Mouse (Mus musculus) layer of hippocampus, adult 2 months (tissue): ENCODE results near the gene 5430427O19Rik. TPM values are rescaled to one million over a fixed set of nuclear protein-coding genes. Genes with fewer than 3 reads are reported as not detected.
A peak's percentile ranks its signal among the peaks of the same experiment; 100 is the strongest.

Source experiments
- DNase-seq, 2 experiments: peaks; one replicate each; pipeline ENCODE4 v3.0.0; 2022; ENCODE audit warnings: low spot score in 2 of 2
- H3K27ac ChIP-seq: fragments of 200-600 bp; 2 replicates; pipeline ENCODE4 v1.8.1; 2022
- H3K4me3 ChIP-seq: fragments of 200-600 bp; 2 replicates; pipeline ENCODE4 v1.8.1; 2022; ENCODE audit warnings: mild to moderate bottlenecking
- CTCF ChIP-seq: fragments of 200-600 bp; conservative IDR thresholded peaks from 2 replicates; pipeline ENCODE4 v1.8.1; 2022; ENCODE audit warnings: antibody characterized with exemption, mild to moderate bottlenecking, moderate library complexity
- long read RNA-seq, 2 experiments: library from polyadenylated mRNA; stranded (forward); transcript quantifications; one replicate each; pipeline ENCODE4 v2.0.0; 2021; ENCODE audit warnings: borderline mapping rate in 2 of 2
- total RNA-seq, 2 experiments: library from RNA; stranded (reverse); gene quantifications; 2 replicates each; pipeline ENCODE4 v1.2.3; 2021

The 5430427O19Rik gene
- total RNA-seq: under 1 TPM; 0.10 to 0.25 TPM
- long read RNA-seq, experiment 1: 0 reads
- long read RNA-seq, experiment 2: 0 reads

DNA sequence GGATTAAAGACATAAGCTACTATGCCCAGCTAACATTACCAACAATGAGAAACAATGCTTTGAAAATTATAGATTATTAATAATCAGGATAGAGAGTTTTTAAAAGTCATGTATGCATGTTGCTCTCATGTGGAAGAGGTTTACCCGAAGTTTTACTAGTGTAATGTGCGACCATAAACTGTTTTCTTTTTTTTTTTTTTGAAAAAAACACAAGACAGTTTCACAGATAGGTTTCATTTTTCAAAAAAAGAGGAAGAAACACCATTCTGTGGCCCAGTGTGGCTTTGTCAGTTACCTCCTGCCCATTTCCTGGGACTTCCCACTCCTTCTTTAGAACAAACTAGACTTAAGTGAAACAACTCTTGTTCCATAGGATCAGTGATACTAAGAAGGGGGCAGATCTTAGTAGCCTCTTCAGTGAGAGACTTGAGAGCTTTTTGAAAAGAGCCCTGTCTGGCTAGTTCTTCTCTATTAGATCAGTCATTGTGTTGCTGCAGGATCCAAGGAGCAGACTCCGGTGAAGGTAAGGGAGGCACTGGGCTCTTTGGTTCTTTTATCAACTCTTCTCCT, at the start of gene 5430427O19Rik:
TSS of gene 5430427O19Rik (plus strand) at position 441 of the 570 bp plus-strand sequence.
- no peak for TF ChIP-seq CTCF
- no peak for DNase-seq
- H3K4me3 ChIP-seq: no peak within 1 kb of the TSS
- H3K27ac ChIP-seq: no peak within 1 kb of the TSS

GRCm38 (mm10) chrX:85827719-85828453, 42.3 kb upstream of the 5430427O19Rik start:
- no peak for TF ChIP-seq CTCF
- peak overlapping the region; percentile 43; the same call in 1 of the 2 replicates for H3K27ac ChIP-seq
- no peak overlapping the region for H3K4me3 ChIP-seq
- no peak for DNase-seq

DNA sequence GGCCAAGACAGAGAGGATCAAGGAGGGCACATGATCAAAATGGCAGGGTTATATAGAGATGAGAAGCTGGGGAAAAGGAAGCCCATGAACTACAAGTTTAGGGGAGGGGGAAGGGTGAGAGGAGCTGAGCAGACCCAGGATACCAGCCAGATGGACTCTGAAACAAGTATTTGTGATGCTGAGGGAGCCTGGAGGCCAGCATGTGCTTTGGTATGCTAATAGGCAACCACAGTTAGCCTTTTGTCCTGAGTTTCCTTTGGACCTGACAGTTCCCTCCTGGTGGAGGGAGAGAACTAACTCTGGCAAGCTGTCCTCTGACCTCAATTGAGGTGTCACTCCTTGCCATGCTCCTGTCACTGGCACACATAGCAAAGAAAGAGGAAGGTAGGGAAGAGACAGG, 41.2 kb upstream of the 5430427O19Rik start:
- no peak for TF ChIP-seq CTCF
- DNase-seq: peak in 1 of 2 experiments; percentile 13
- Histone ChIP-seq H3K4me3 (no peak overlapping the region), H3K27ac (peak overlapping the region; percentile 28; the same call in 1 of the 2 replicates)

DNA sequence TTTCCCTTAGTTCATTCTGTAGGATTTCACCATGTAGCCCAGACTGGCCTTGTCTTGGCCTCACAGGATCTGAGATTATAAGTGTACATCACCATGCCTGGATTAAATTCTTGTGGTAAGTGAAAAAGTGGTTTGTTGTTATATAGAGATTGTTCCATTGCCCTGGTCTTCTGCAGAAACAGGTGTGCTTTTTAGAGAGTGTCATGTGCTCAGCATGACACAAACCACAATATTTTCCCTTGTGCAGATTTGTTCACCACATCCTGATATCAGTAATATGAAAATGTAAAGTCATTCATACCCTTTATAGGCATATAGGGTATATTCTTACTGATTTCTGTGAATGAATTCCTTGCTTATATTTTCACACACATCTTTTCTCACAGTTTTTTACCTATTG, 31.0 kb upstream of the 5430427O19Rik start:
- Histone ChIP-seq H3K4me3 (no peak overlapping the region), H3K27ac (no peak overlapping the region)
- no peak for TF ChIP-seq CTCF
- no peak for DNase-seq

DNA sequence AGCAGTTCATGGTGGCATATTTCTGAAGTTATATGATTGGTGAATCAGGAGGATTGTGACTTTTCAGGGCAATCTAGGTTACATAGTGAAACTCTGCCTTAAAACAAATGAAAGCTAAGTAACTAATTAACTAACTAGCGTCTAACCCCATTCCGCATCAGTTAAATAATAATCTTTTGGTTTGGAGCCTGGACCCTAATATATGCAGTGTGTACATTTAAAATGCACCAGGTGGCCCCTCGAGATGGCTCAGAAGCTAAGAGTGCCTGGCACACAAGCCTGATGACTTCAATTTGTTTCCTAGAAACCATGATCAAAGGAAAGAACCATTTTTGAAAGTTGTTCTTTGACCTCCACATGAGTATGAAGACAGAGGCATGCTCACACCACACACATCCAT, 14.2 kb upstream of the 5430427O19Rik start:
- Histone ChIP-seq H3K4me3 (no peak overlapping the region), H3K27ac (no peak overlapping the region)
- DNase-seq: no peak
- TF ChIP-seq CTCF: no peak

DNA sequence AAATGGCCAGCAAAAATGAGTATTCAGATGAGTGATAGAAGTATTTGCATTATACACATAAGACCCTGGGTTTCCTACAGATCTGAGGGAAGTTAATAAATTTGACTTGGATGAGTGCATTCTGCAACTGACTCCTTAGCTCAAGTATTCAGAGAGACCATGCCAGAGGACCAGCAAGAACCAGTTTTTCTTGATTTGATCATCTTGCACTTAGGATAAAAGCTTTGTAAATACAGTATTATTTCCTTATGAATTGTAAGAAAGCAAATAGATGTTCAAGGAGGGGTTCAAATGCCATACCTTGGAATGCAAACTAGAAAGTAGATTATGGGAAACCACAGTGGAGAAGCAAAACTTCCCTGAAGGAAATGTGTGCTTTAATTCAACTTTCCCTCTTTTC, 13.0 kb upstream of the 5430427O19Rik start:
- Histone ChIP-seq H3K27ac (no peak overlapping the region), H3K4me3 (no peak overlapping the region)
- TF ChIP-seq CTCF: no peak
- DNase-seq: no peak

GRCm38 (mm10) chrX:85868079-85868478, 2.1 kb upstream of the 5430427O19Rik start:
- no peak for DNase-seq
- no peak overlapping the region for H3K27ac ChIP-seq
- no peak for TF ChIP-seq CTCF
- no peak overlapping the region for H3K4me3 ChIP-seq

- H3K4me3 ChIP-seq: no peak overlapping the region
- DNase-seq: no peak
- no peak for TF ChIP-seq CTCF
- H3K27ac ChIP-seq: no peak overlapping the region
Measured at GRCm38 (mm10) chrX:85871371-85872056, 1.4 kb downstream of the 5430427O19Rik start.

DNA sequence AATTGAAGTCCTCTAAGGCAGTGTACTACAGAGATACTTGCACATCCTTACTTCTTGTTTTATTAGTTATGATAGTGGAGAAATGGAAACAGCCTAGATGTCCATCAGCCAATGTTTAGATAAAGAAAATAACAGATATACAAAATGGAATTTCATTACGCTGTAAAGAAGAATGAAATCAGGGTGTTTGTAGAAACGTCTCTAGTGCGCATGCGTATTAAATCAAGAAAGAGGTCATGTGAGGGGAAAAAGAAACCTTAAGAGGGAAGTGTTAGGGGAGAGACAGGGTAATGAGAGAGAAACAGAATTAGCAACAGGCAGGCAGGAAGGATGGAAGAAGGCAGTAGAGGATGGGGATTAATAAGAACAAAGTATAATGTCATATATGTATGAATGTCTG, 4.2 kb downstream of the 5430427O19Rik start:
- Histone ChIP-seq H3K27ac (no peak overlapping the region), H3K4me3 (no peak overlapping the region)
- DNase-seq: no peak
- no peak for TF ChIP-seq CTCF

DNA sequence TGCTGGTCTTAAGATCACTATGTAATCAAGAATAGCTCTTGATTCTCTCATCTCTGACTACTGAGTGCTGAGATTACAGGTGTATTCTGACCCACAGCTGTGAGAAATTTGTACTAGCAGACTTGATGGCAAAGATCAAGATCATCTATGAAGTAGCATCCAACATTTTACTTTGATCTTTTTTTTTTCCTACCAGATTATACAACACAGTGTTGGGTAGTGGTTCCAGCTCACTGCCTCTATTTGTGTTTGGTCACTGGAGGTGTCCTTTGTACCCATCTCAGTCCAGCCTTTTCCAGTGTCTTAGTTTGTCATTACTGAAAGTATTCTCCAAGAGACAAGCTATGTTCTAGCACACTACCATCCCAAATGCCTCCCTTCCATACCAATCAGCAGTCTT, 5.8 kb downstream of the 5430427O19Rik start:
- H3K27ac ChIP-seq: no peak overlapping the region
- H3K4me3 ChIP-seq: no peak overlapping the region
- no peak for TF ChIP-seq CTCF
- no peak for DNase-seq

GRCm38 (mm10) chrX:85877747-85878146, 7.6 kb downstream of the 5430427O19Rik start:
- Histone ChIP-seq H3K4me3 (no peak overlapping the region), H3K27ac (no peak overlapping the region)
- TF ChIP-seq CTCF: no peak
- DNase-seq: no peak

GRCm38 (mm10) chrX:85878293-85878692, 8.1 kb downstream of the 5430427O19Rik start:
- no peak for TF ChIP-seq CTCF
- no peak overlapping the region for H3K27ac ChIP-seq
- H3K4me3 ChIP-seq: no peak overlapping the region
- no peak for DNase-seq

DNA sequence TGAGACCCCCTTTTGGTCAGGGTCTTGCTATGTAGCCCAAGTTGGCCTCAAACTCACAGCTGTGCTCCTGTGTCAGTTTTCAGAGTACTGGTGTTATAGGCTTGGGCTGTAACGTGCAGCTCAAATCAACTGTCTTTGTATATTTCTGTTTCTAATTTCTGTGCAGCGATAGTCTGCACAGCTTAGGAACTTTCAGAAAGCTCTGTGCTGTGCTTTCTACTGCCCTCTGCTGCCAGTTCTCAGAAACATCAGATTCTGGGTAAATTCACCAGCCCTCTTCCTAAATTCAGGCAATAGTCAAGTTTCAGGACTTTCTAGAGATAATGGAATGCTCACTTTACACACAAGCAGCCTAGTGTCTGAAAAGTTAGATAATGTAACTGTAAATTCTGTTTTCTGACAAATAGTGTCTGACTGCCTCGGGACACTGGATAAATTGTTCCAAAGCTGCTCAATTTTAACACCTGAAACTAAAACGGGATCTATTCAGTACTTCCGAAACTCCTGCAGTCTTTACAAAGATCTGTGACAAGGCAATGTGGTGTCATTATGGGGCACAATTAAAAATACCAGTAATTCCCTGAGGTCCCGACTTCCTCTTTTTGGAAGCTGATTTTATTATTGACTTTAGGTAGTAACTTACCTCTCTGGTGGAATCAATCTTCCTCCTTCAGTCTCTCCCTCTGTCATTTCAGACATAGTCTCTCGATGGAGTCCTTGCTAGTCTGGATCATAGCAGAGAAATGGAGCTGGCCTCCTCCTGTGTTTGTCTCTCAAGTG, 9.2 kb downstream of the 5430427O19Rik start:
- H3K27ac ChIP-seq: no peak overlapping the region
- peak; percentile 81 for TF ChIP-seq CTCF
- peak; percentile 4 to 44 for DNase-seq
- no peak overlapping the region for H3K4me3 ChIP-seq
